Mouse (Mus musculus): ENCODE results near the gene Larp6. TPM values are rescaled to one million over a fixed set of nuclear protein-coding genes. Genes with fewer than 3 reads are reported as not detected.

Larp6 gene
- polyA plus RNA-seq, 1 experiment from 2014 or later, result 2.3 TPM

DNA sequence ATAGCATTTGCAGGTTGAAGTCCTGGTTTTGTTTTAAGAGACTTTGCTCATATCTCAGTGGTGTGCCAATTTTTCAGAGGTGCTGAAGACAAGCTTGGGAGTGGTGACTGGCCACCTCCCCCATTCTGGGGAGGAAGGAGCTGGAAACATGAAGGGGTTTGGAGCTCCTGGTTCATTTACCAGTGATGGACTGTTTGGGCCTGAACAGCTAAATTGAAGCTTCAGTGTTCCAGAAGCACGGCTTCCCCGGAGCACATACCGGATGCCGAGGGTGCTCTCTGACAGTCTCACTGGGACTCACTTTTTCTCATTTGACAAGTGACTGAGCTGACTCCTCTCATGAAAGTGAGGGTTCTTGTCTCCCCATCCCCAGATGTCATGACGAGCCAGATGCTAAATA, 4.2 kb upstream of the Larp6 start:
- no peak overlapping the region for H3K4me2 ChIP-seq (replicated peaks; ENCODE audit: low read depth, low read length)
- 92% methylated on average over 5 of the region's 5 CpGs for WGBS
- no peaks in the 10 kb centered on the region for H3K9me3 ChIP-seq (ENCODE audit: control insufficient read depth, low read length)
- peaks cover 2% of the 10 kb centered on the region; the same call in 1 of the 2 replicates for H3K4me1 ChIP-seq (ENCODE audit: control insufficient read depth, insufficient read depth, low read length)
- no peak for ATAC-seq (ENCODE audit: low FRiP score, low TSS enrichment)
- no peak overlapping the region for H3K4me3 ChIP-seq (ENCODE audit: low read length)
- no peak overlapping the region for H3K27ac ChIP-seq (ENCODE audit: low read depth, low read length)
- no peak overlapping the region for H3K9ac ChIP-seq (ENCODE audit: low read depth, low read length)
- H3K27me3 ChIP-seq (ENCODE audit: control insufficient read depth, insufficient read depth, low read length), result no peaks in the 10 kb centered on the region
- no peaks in the 10 kb centered on the region for H3K36me3 ChIP-seq (ENCODE audit: control insufficient read depth, insufficient read depth, low read length)

DNA sequence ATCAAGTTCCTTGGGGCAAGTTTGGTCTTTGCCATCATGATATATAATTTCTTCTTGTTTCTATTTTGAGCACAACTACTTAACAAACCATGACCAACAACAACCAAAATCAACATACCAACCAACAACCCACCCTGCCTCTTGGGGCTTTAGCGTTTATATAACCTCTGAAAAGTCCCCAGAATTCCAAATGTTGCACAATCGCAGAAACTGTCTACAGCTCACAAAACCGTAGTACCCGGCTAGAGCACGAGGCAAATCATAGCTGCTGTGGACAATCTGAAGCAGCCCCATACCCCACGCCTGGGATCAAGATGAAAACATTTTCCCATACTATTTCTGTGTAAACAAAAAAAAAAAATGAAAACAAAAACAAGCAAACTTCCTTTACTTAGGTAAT, 3.1 kb upstream of the Larp6 start:
- H3K4me2 ChIP-seq (replicated peaks; ENCODE audit: low read depth, low read length), result no peak overlapping the region
- WGBS, result 80% methylated on average over 6 of the region's 6 CpGs
- no peak overlapping the region for H3K27ac ChIP-seq (ENCODE audit: low read depth, low read length)
- no peak for ATAC-seq (ENCODE audit: low FRiP score, low TSS enrichment)
- no peaks in the 10 kb centered on the region for H3K36me3 ChIP-seq (ENCODE audit: control insufficient read depth, insufficient read depth, low read length)
- H3K27me3 ChIP-seq (ENCODE audit: control insufficient read depth, insufficient read depth, low read length), result no peaks in the 10 kb centered on the region
- peaks cover 6% of the 10 kb centered on the region; the same call in 1 of the 2 replicates for H3K4me1 ChIP-seq (ENCODE audit: control insufficient read depth, insufficient read depth, low read length)
- H3K4me3 ChIP-seq (ENCODE audit: low read length), result no peak overlapping the region
- no peaks in the 10 kb centered on the region for H3K9me3 ChIP-seq (ENCODE audit: control insufficient read depth, low read length)
- H3K9ac ChIP-seq (ENCODE audit: low read depth, low read length), result no peak overlapping the region

- Histone ChIP-seq H3K9me3 (ENCODE audit: control insufficient read depth, low read length) (no peaks in the 10 kb centered on the region), H3K36me3 (ENCODE audit: control insufficient read depth, insufficient read depth, low read length) (no peaks in the 10 kb centered on the region), H3K4me3 (ENCODE audit: low read length) (no peak overlapping the region), H3K27me3 (ENCODE audit: control insufficient read depth, insufficient read depth, low read length) (no peaks in the 10 kb centered on the region), H3K27ac (ENCODE audit: low read depth, low read length) (no peak overlapping the region), H3K4me1 (ENCODE audit: control insufficient read depth, insufficient read depth, low read length) (peaks cover 6% of the 10 kb centered on the region; the same call in 1 of the 2 replicates), H3K4me2 (replicated peaks; ENCODE audit: low read depth, low read length) (no peak overlapping the region), H3K9ac (ENCODE audit: low read depth, low read length) (no peak overlapping the region)
- ATAC-seq (ENCODE audit: low FRiP score, low TSS enrichment), result no peak
- whole genome bisulfite sequencing, result 69% methylated on average over 5 of the region's 5 CpGs
Measured at GRCm38 (mm10) chr9:60712011-60712410, 778 bp upstream of the Larp6 start.

DNA sequence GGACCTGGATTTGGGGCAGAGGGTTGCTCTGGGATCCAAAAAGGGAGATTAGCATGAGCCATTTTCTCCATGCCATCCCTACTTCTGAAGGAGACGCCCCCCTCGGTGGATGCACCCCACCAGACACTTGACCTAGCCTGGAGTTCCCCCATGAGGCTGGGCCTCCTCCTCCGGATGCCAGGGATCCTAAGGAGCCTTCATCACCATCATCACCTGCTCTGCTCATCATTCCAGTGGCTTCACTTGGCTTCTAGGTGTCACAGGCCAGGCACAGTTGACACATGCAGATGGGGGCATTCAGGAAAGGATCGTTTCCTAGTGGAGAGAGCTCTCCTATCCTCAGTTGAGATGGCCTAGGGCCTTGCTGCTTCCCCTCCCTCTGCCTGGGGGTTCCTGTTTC, 827 bp downstream of the Larp6 start:
- Histone ChIP-seq H3K9me3 (ENCODE audit: control insufficient read depth, low read length) (no peaks in the 10 kb centered on the region), H3K4me1 (ENCODE audit: control insufficient read depth, insufficient read depth, low read length) (peaks cover 6% of the 10 kb centered on the region; the same call in 1 of the 2 replicates), H3K27ac (ENCODE audit: low read depth, low read length) (no peak overlapping the region), H3K36me3 (ENCODE audit: control insufficient read depth, insufficient read depth, low read length) (no peaks in the 10 kb centered on the region), H3K27me3 (ENCODE audit: control insufficient read depth, insufficient read depth, low read length) (no peaks in the 10 kb centered on the region), H3K4me3 (ENCODE audit: low read length) (peak overlapping the region; percentile 59), H3K9ac (ENCODE audit: low read depth, low read length) (peak overlapping the region; percentile 53; the same call in 1 of the 2 replicates), H3K4me2 (replicated peaks; ENCODE audit: low read depth, low read length) (peak overlapping the region; percentile 97)
- peak; percentile 13; the same call in 1 of the 2 replicates for ATAC-seq (ENCODE audit: low FRiP score, low TSS enrichment)
- WGBS, result 39% methylated on average over 4 of the region's 4 CpGs

DNA sequence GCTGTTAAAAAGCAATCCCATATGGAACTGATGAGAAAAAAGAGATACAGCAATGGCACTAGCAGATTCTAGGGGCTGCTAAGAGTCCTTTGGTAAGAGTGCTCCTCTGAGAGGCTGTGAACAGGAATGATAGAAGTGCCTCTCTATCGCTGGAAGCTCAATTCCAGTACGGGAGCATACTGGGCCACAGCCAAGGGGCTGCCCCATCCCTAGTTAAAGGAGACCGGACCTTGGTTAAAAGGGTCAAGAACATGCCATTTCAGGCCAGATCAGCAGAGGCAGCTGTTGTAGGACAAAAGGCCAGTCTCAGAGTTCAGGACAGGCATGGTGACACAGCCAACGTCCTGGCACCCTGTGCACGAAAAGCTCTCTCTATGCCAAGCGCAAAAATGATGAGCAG, 1.4 kb downstream of the Larp6 start:
- Histone ChIP-seq H3K4me3 (ENCODE audit: low read length) (no peak overlapping the region), H3K27ac (ENCODE audit: low read depth, low read length) (no peak overlapping the region), H3K36me3 (ENCODE audit: control insufficient read depth, insufficient read depth, low read length) (no peaks in the 10 kb centered on the region), H3K9me3 (ENCODE audit: control insufficient read depth, low read length) (no peaks in the 10 kb centered on the region), H3K4me1 (ENCODE audit: control insufficient read depth, insufficient read depth, low read length) (peaks cover 6% of the 10 kb centered on the region; the same call in 1 of the 2 replicates), H3K9ac (ENCODE audit: low read depth, low read length) (no peak overlapping the region), H3K27me3 (ENCODE audit: control insufficient read depth, insufficient read depth, low read length) (no peaks in the 10 kb centered on the region), H3K4me2 (replicated peaks; ENCODE audit: low read depth, low read length) (no peak overlapping the region)
- 76% methylated on average over 6 of the region's 6 CpGs for WGBS
- ATAC-seq (ENCODE audit: low FRiP score, low TSS enrichment), result no peak

DNA sequence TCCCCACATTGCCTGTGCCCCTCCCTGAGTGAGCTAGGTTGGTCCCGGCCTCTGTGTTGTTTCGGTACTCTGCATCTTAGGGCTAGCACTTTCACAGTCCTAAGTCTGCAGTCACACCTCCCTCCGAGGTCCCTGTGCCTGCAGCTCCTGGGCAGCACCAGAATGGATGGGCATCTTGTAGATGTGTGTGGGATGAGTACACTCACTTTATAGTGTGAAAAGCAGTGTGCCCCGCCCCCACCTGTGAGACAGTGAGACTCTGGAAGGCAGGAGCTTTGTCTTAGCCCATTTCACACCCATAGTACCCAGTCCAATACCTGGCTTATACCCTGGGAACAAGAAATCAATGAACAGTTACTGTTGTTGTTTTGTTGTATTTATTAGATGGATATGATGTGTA, 2.5 kb downstream of the Larp6 start:
- H3K4me2 ChIP-seq (replicated peaks; ENCODE audit: low read depth, low read length), result no peak overlapping the region
- H3K9me3 ChIP-seq (ENCODE audit: control insufficient read depth, low read length), result no peaks in the 10 kb centered on the region
- no peaks in the 10 kb centered on the region for H3K27me3 ChIP-seq (ENCODE audit: control insufficient read depth, insufficient read depth, low read length)
- no peaks in the 10 kb centered on the region for H3K36me3 ChIP-seq (ENCODE audit: control insufficient read depth, insufficient read depth, low read length)
- no peak overlapping the region for H3K27ac ChIP-seq (ENCODE audit: low read depth, low read length)
- H3K4me3 ChIP-seq (ENCODE audit: low read length), result no peak overlapping the region
- no peak overlapping the region for H3K9ac ChIP-seq (ENCODE audit: low read depth, low read length)
- 85% methylated on average over 4 of the region's 4 CpGs for WGBS
- ATAC-seq (ENCODE audit: low FRiP score, low TSS enrichment), result no peak
- H3K4me1 ChIP-seq (ENCODE audit: control insufficient read depth, insufficient read depth, low read length), result peaks cover 6% of the 10 kb centered on the region; the same call in 1 of the 2 replicates

GRCm38 (mm10) chr9:60715828-60716227, 3.0 kb downstream of the Larp6 start:
- WGBS, result 56% methylated on average over 5 of the region's 5 CpGs
- no peak overlapping the region for H3K9ac ChIP-seq (ENCODE audit: low read depth, low read length)
- no peaks in the 10 kb centered on the region for H3K27me3 ChIP-seq (ENCODE audit: control insufficient read depth, insufficient read depth, low read length)
- ATAC-seq (ENCODE audit: low FRiP score, low TSS enrichment), result no peak
- no peak overlapping the region for H3K27ac ChIP-seq (ENCODE audit: low read depth, low read length)
- no peak overlapping the region for H3K4me2 ChIP-seq (replicated peaks; ENCODE audit: low read depth, low read length)
- H3K36me3 ChIP-seq (ENCODE audit: control insufficient read depth, insufficient read depth, low read length), result no peaks in the 10 kb centered on the region
- H3K9me3 ChIP-seq (ENCODE audit: control insufficient read depth, low read length), result no peaks in the 10 kb centered on the region
- no peak overlapping the region for H3K4me3 ChIP-seq (ENCODE audit: low read length)
- H3K4me1 ChIP-seq (ENCODE audit: control insufficient read depth, insufficient read depth, low read length), result peaks cover 6% of the 10 kb centered on the region; the same call in 1 of the 2 replicates

GRCm38 (mm10) chr9:60718284-60718683, 5.5 kb downstream of the Larp6 start:
- Histone ChIP-seq H3K27ac (ENCODE audit: low read depth, low read length) (no peak overlapping the region), H3K9me3 (ENCODE audit: control insufficient read depth, low read length) (no peaks in the 10 kb centered on the region), H3K4me3 (ENCODE audit: low read length) (no peak overlapping the region), H3K9ac (ENCODE audit: low read depth, low read length) (no peak overlapping the region), H3K4me1 (ENCODE audit: control insufficient read depth, insufficient read depth, low read length) (peaks cover 6% of the 10 kb centered on the region; the same call in 1 of the 2 replicates), H3K27me3 (ENCODE audit: control insufficient read depth, insufficient read depth, low read length) (no peaks in the 10 kb centered on the region), H3K36me3 (ENCODE audit: control insufficient read depth, insufficient read depth, low read length) (no peaks in the 10 kb centered on the region), H3K4me2 (replicated peaks; ENCODE audit: low read depth, low read length) (no peak overlapping the region)
- WGBS, result 59% methylated on average over 3 of the region's 3 CpGs
- ATAC-seq (ENCODE audit: low FRiP score, low TSS enrichment), result no peak

GRCm38 (mm10) chr9:60719687-60720086, 6.9 kb downstream of the Larp6 start:
- no peak overlapping the region for H3K9ac ChIP-seq (ENCODE audit: low read depth, low read length)
- no peaks in the 10 kb centered on the region for H3K36me3 ChIP-seq (ENCODE audit: control insufficient read depth, insufficient read depth, low read length)
- H3K4me3 ChIP-seq (ENCODE audit: low read length), result no peak overlapping the region
- no peaks in the 10 kb centered on the region for H3K4me1 ChIP-seq (ENCODE audit: control insufficient read depth, insufficient read depth, low read length)
- no peaks in the 10 kb centered on the region for H3K9me3 ChIP-seq (ENCODE audit: control insufficient read depth, low read length)
- ATAC-seq (ENCODE audit: low FRiP score, low TSS enrichment), result no peak
- H3K27ac ChIP-seq (ENCODE audit: low read depth, low read length), result no peak overlapping the region
- WGBS, result 86% methylated on average over 3 of the region's 3 CpGs
- H3K4me2 ChIP-seq (replicated peaks; ENCODE audit: low read depth, low read length), result no peak overlapping the region
- no peaks in the 10 kb centered on the region for H3K27me3 ChIP-seq (ENCODE audit: control insufficient read depth, insufficient read depth, low read length)
